Mouse (Mus musculus) kidney, adult 2 months (tissue): Measurements from ENCODE around the gene Cdc42se1.

Experiments used
- CTCF ChIP-seq: fragments of 200-500 bp; conservative IDR thresholded peaks from 2 replicates; pipeline ENCODE4 v1.5.1; 2011; ENCODE audit warnings: low read depth, mild to moderate bottlenecking, control low read depth, low read length, moderate library complexity, mixed read lengths; ENCODE audit not compliant: insufficient read depth, insufficient read length
- POLR2A ChIP-seq: fragments of 200-500 bp; IDR thresholded peaks from one replicate; pipeline ENCODE4 v1.6.1; 2011; ENCODE audit warnings: low read depth, low read length, control low read depth

DNA sequence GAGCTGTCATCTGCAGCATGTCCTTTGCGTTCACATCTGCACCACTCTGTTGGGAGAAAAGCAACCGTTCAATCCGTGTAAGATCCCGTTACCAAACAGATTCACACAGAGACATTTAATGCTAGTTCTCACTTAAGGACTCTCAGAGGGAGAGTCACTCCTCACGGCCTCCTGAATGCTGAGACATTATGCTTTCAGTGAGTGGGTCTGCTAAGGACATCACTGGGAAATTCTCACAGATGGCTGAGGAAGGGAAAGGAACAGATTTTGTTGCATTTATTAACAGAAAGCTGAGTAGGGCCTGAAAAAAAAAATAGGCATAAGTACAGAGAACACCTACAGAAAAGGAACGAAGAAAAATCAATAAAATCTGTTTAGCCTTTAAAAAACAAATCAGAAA lies 24.7 kb upstream of the Cdc42se1 start:
- no peak for TF ChIP-seq CTCF
- no peak for TF ChIP-seq POLR2A
